Mouse (Mus musculus): ENCODE measurements at regions not wholly inside any gene's neighbourhood (a gene's known extent, or its start where the extent isn't known, plus 50 kb on each side); places are given as distances from the start of the nearest gene placed in this dataset.

DNA sequence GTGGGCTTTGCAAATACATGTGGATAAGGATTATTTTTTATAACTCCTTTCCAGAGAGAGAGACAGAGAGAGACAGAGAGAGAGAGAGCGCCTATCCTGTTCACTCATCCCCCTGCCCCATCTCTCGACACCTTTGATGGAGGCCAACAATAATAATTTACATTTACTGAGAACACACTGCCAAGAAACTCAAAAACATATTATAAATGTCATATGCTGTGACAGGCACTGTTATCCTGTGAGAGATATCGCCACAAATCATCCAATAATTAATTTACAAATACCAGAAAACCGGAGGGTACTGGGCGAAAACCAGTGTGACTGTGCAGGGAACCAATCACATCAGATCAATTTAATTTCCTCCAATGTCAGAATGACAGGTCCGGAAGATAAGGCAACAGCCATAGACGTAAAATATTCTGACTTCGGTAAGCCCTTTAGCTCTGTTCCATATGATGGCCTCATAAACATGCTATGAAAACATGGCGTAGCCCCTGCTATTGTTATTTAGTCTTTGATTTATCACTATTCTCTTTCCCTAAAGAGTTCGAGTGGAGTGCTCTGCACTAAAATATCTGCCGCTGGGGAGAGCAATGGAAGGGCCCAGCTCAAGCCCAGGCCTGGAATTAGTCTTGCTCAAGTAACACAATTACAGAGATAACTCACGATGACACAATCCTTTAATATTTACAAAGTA, 173.5 kb upstream of the Ppp2r3a start:
- Histone ChIP-seq H3K36me3 (ENCODE audit: control insufficient read depth, insufficient read depth, low read length, poor library complexity, severe bottlenecking) (no peaks in the 10 kb centered on the region), H3K9ac (ENCODE audit: low read depth, poor library complexity, severe bottlenecking) (no peak overlapping the region), H3K9me3 (replicated peaks; ENCODE audit: control insufficient read depth, insufficient read depth, low read length, poor library complexity, severe bottlenecking) (0 out of 2 replicates have a peak, but pooled peaks cover 2% of the 10 kb centered on the region), H3K27ac (ENCODE audit: insufficient read depth, low read length) (no peak overlapping the region), H3K27me3 (ENCODE audit: control insufficient read depth, insufficient read depth, low read length, poor library complexity, severe bottlenecking) (0 out of 2 replicates have a peak, but pooled peaks cover 2% of the 10 kb centered on the region), H3K4me1 (ENCODE audit: control insufficient read depth, insufficient read depth, low read length) (no peaks in the 10 kb centered on the region), H3K4me3 (ENCODE audit: low read depth, low read length) (no peak overlapping the region)
- TF ChIP-seq CTCF (IDR thresholded peaks at IDR 0.05; ENCODE audit: low read depth, low read length) (no peak), POLR2A (IDR thresholded peaks at IDR 0.05; ENCODE audit: insufficient read depth, low read length) (no peak), EP300 (IDR thresholded peaks at IDR 0.05; ENCODE audit: insufficient read depth, low read depth, low read length) (no peak)

DNA sequence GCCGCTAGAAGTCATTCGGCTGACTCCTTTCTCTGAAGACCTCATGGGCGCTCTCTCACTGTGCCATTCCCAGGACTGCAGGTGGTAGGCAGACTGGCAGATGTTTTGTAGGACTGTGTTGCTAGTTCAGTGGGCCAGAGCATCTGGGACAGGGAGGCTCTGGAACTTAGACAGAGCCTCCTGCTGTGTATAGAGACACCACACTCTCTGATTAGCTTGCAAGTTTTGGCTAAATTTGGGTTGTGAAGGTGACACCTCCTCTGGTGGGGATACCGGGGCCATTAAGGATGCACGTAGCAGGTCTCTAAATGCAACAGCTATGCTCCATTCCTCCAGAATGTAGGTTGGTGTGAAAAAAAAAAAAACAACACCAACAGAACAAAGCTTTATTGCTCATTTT, 171.4 kb upstream of the Ppp2r3a start:
- Histone ChIP-seq H3K27ac (ENCODE audit: insufficient read depth, low read length) (no peak overlapping the region), H3K27me3 (ENCODE audit: control insufficient read depth, insufficient read depth, low read length, poor library complexity, severe bottlenecking) (0 out of 2 replicates have a peak, but pooled peaks cover 2% of the 10 kb centered on the region), H3K4me1 (ENCODE audit: control insufficient read depth, insufficient read depth, low read length) (no peaks in the 10 kb centered on the region), H3K9me3 (replicated peaks; ENCODE audit: control insufficient read depth, insufficient read depth, low read length, poor library complexity, severe bottlenecking) (0 out of 2 replicates have a peak, but pooled peaks cover 2% of the 10 kb centered on the region), H3K9ac (ENCODE audit: low read depth, poor library complexity, severe bottlenecking) (no peak overlapping the region), H3K4me3 (ENCODE audit: low read depth, low read length) (no peak overlapping the region), H3K36me3 (ENCODE audit: control insufficient read depth, insufficient read depth, low read length, poor library complexity, severe bottlenecking) (no peaks in the 10 kb centered on the region)
- TF ChIP-seq CTCF (IDR thresholded peaks at IDR 0.05; ENCODE audit: low read depth, low read length) = no peak
- TF ChIP-seq POLR2A (IDR thresholded peaks at IDR 0.05; ENCODE audit: insufficient read depth, low read length) = no peak
- TF ChIP-seq EP300 (IDR thresholded peaks at IDR 0.05; ENCODE audit: insufficient read depth, low read depth, low read length) = no peak

DNA sequence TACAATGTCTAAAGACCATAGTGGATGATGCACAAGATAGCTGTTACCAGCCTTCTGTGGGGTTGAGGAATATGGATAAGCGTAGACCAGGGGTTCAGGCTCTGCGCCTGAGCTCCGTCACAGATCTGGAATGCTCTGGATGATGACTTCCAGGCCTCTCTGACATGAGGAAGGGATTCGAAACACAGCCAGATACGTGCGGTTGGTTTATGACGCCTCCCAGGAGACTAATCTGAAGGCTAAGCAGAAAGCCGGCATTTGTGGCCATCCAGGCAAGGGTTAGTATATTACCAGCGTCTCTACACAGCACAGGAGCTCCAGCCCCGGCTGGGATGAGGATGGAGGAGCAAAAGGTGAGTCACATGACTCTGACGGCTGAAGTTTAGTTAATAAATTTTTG, 170.4 kb upstream of the Ppp2r3a start:
- Histone ChIP-seq H3K9me3 (replicated peaks; ENCODE audit: control insufficient read depth, insufficient read depth, low read length, poor library complexity, severe bottlenecking) (0 out of 2 replicates have a peak, but pooled peaks cover 2% of the 10 kb centered on the region), H3K27me3 (ENCODE audit: control insufficient read depth, insufficient read depth, low read length, poor library complexity, severe bottlenecking) (0 out of 2 replicates have a peak, but pooled peaks cover 2% of the 10 kb centered on the region), H3K9ac (ENCODE audit: low read depth, poor library complexity, severe bottlenecking) (no peak overlapping the region)

DNA sequence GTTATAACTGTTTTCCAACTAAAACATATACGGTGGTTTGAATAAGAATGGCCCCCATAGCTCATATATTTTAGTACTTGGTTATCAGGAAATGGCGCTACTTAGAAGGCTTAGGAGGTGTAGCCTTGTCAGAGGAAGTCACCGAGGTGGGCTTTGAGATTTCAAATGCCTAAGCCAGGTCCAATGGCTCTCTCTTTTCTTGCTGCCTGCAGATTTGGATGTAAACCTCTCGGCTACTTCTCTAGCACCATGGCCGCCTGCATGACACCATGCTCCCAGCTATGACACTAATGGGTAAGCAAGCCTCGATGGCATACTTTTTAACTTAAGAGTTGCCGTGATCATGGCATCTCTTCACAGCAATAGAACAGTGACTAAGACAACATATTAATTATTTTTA, 169.5 kb upstream of the Ppp2r3a start:
- H3K4me3 ChIP-seq (ENCODE audit: low read depth, low read length) = no peak overlapping the region
- no peak for TF ChIP-seq POLR2A (IDR thresholded peaks at IDR 0.05; ENCODE audit: insufficient read depth, low read length)
- TF ChIP-seq CTCF (IDR thresholded peaks at IDR 0.05; ENCODE audit: low read depth, low read length) = no peak
- no peak for TF ChIP-seq EP300 (IDR thresholded peaks at IDR 0.05; ENCODE audit: insufficient read depth, low read depth, low read length)
- H3K27ac ChIP-seq (ENCODE audit: insufficient read depth, low read length) = no peak overlapping the region

More for the DNA sequence above, 170.4 kb upstream of the Ppp2r3a start:
- H3K36me3 ChIP-seq (ENCODE audit: control insufficient read depth, insufficient read depth, low read length, poor library complexity, severe bottlenecking) = no peaks in the 10 kb centered on the region
- H3K4me3 ChIP-seq (ENCODE audit: low read depth, low read length) = no peak overlapping the region
- no peaks in the 10 kb centered on the region for H3K4me1 ChIP-seq (ENCODE audit: control insufficient read depth, insufficient read depth, low read length)
- no peak overlapping the region for H3K27ac ChIP-seq (ENCODE audit: insufficient read depth, low read length)
- TF ChIP-seq CTCF (IDR thresholded peaks at IDR 0.05; ENCODE audit: low read depth, low read length) (no peak), EP300 (IDR thresholded peaks at IDR 0.05; ENCODE audit: insufficient read depth, low read depth, low read length) (no peak), POLR2A (IDR thresholded peaks at IDR 0.05; ENCODE audit: insufficient read depth, low read length) (no peak)

DNA sequence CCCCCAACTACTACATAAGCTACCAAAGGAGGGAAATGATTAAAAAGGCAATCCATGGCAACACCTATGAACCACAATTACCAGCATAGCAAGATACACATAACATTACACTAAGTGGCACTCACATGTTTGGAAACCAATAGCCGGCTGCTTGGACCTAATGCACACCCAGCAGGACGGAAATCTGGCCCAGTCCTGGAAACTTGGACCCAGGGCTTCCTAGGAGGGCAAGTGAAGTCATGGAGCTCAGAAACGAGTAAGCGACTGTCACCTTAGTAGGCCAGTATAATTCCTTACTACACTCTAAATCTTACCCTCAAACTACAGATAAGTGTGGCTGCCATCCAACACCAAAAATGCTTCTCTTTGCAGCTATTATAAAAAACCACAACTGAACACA, 168.6 kb upstream of the Ppp2r3a start:
- Histone ChIP-seq H3K9me3 (replicated peaks; ENCODE audit: control insufficient read depth, insufficient read depth, low read length, poor library complexity, severe bottlenecking) (0 out of 2 replicates have a peak, but pooled peaks cover 2% of the 10 kb centered on the region), H3K4me1 (ENCODE audit: control insufficient read depth, insufficient read depth, low read length) (no peaks in the 10 kb centered on the region), H3K4me3 (ENCODE audit: low read depth, low read length) (no peak overlapping the region), H3K9ac (ENCODE audit: low read depth, poor library complexity, severe bottlenecking) (no peak overlapping the region), H3K27ac (ENCODE audit: insufficient read depth, low read length) (no peak overlapping the region), H3K36me3 (ENCODE audit: control insufficient read depth, insufficient read depth, low read length, poor library complexity, severe bottlenecking) (no peaks in the 10 kb centered on the region), H3K27me3 (ENCODE audit: control insufficient read depth, insufficient read depth, low read length, poor library complexity, severe bottlenecking) (no peaks in the 10 kb centered on the region)
- TF ChIP-seq POLR2A (IDR thresholded peaks at IDR 0.05; ENCODE audit: insufficient read depth, low read length) (no peak), EP300 (IDR thresholded peaks at IDR 0.05; ENCODE audit: insufficient read depth, low read depth, low read length) (no peak), CTCF (IDR thresholded peaks at IDR 0.05; ENCODE audit: low read depth, low read length) (no peak)

More for the DNA sequence above, 169.5 kb upstream of the Ppp2r3a start:
- no peaks in the 10 kb centered on the region for H3K36me3 ChIP-seq (ENCODE audit: control insufficient read depth, insufficient read depth, low read length, poor library complexity, severe bottlenecking)
- no peak overlapping the region for H3K9ac ChIP-seq (ENCODE audit: low read depth, poor library complexity, severe bottlenecking)
- H3K4me1 ChIP-seq (ENCODE audit: control insufficient read depth, insufficient read depth, low read length) = no peaks in the 10 kb centered on the region
- 0 out of 2 replicates have a peak, but pooled peaks cover 2% of the 10 kb centered on the region for H3K9me3 ChIP-seq (replicated peaks; ENCODE audit: control insufficient read depth, insufficient read depth, low read length, poor library complexity, severe bottlenecking)
- H3K27me3 ChIP-seq (ENCODE audit: control insufficient read depth, insufficient read depth, low read length, poor library complexity, severe bottlenecking) = 0 out of 2 replicates have a peak, but pooled peaks cover 2% of the 10 kb centered on the region

DNA sequence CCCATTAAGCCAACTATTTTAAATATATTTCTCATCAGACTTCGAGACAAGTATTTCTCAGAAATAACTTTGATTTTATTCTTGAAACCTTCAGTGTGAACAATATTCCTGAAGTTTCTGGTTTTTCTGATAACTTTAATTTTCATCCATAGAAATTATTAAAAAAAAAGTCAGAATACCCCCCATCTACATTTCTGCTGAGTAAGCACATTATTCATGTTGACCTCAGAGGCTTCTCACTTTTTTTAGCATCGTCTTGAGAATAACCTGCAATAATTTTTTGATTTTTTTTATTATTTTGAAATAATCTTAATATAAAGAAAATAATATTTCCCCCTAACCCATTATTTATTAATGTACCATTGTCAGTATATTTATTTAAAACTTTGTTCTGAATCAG, 166.1 kb upstream of the Ppp2r3a start:
- Histone ChIP-seq H3K4me3 (ENCODE audit: low read depth, low read length) (no peak overlapping the region), H3K9me3 (replicated peaks; ENCODE audit: control insufficient read depth, insufficient read depth, low read length, poor library complexity, severe bottlenecking) (0 out of 2 replicates have a peak, but pooled peaks cover 2% of the 10 kb centered on the region), H3K36me3 (ENCODE audit: control insufficient read depth, insufficient read depth, low read length, poor library complexity, severe bottlenecking) (no peaks in the 10 kb centered on the region), H3K27me3 (ENCODE audit: control insufficient read depth, insufficient read depth, low read length, poor library complexity, severe bottlenecking) (no peaks in the 10 kb centered on the region), H3K9ac (ENCODE audit: low read depth, poor library complexity, severe bottlenecking) (no peak overlapping the region), H3K27ac (ENCODE audit: insufficient read depth, low read length) (no peak overlapping the region), H3K4me1 (ENCODE audit: control insufficient read depth, insufficient read depth, low read length) (no peaks in the 10 kb centered on the region)
- TF ChIP-seq POLR2A (IDR thresholded peaks at IDR 0.05; ENCODE audit: insufficient read depth, low read length) = no peak
- no peak for TF ChIP-seq CTCF (IDR thresholded peaks at IDR 0.05; ENCODE audit: low read depth, low read length)
- TF ChIP-seq EP300 (IDR thresholded peaks at IDR 0.05; ENCODE audit: insufficient read depth, low read depth, low read length) = no peak

Data from ES-Bruce4 (cell line).